8 mouse cellular contexts compared by ENCODE assay signal in genomic region chr1:57612931-57613804, GRCm38 (mm10).
DNase-seq lines count a peak whose midpoint lies in the region; ATAC-seq lines count a peak whose summit lies in the region.

No protein-coding gene starts in this region.

- no peak for ATAC-seq in CD4-positive, CD25-positive, alpha-beta regulatory T cell, adult 4 months
- no peak for ATAC-seq in intestine, embryonic 16.5 days
- peak; percentile 67; the same call in 1 of the 2 replicates for ATAC-seq in midbrain, embryonic 11.5 days (ENCODE audit: low FRiP score)

- no peaks in the 10 kb centered on the region for H3K4me1 ChIP-seq in intestine, embryonic 16.5 days (ENCODE audit: control insufficient read depth, insufficient read depth, low read length)
- peaks cover 10% of the 10 kb centered on the region; the same call in 1 of the 2 replicates for H3K4me1 ChIP-seq in midbrain, embryonic 11.5 days (ENCODE audit: control insufficient read depth, insufficient read depth, low read length)

- DNase-seq in CD4-positive, CD25-positive, alpha-beta regulatory T cell, adult 2 months (ENCODE audit: low read depth, low spot score) = peak; percentile 3
- peak; percentile 61 for DNase-seq in ZHBTc4 (ENCODE audit: low read depth, low spot score)
- DNase-seq in midbrain, embryonic 11.5 days (ENCODE audit: low spot score, missing footprints) = peak; percentile 75
- DNase-seq in B cell, adult 2 months = no peak
- DNase-seq in layer of hippocampus, postnatal 25 days (ENCODE audit: extremely low spot score in 1 of 2, low spot score in 1 of 2) = no peak
- no peak for DNase-seq in ovary, adult 18-20 months (ENCODE audit: low spot score)

- H3K4me2 ChIP-seq in intestine, embryonic 16.5 days (ENCODE audit: low read depth, low read length) = peak overlapping the region; percentile 49
- peak overlapping the region; percentile 1; the same call in 1 of the 2 replicates for H3K4me2 ChIP-seq in midbrain, embryonic 11.5 days

- H3K36me3 ChIP-seq in intestine, embryonic 16.5 days (ENCODE audit: control insufficient read depth, insufficient read depth, low read length) = no peaks in the 10 kb centered on the region
- H3K36me3 ChIP-seq in midbrain, embryonic 11.5 days (ENCODE audit: control insufficient read depth, insufficient read depth, low read length) = no peaks in the 10 kb centered on the region

- no peaks in the 10 kb centered on the region for H3K9me3 ChIP-seq in intestine, embryonic 16.5 days (ENCODE audit: control insufficient read depth, low read length)
- no peaks in the 10 kb centered on the region for H3K9me3 ChIP-seq in midbrain, embryonic 11.5 days (ENCODE audit: control insufficient read depth, low read length)

- H3K4me3 ChIP-seq in intestine, embryonic 16.5 days (ENCODE audit: low read length) = peak overlapping the region; percentile 2; the same call in 1 of the 2 replicates
- H3K4me3 ChIP-seq in midbrain, embryonic 11.5 days (ENCODE audit: low read depth, low read length) = no peak overlapping the region

- H3K27ac ChIP-seq in intestine, embryonic 16.5 days (ENCODE audit: low read length) = no peak overlapping the region
- no peak overlapping the region for H3K27ac ChIP-seq in midbrain, embryonic 11.5 days (ENCODE audit: low read depth, low read length)

- H3K9ac ChIP-seq in intestine, embryonic 16.5 days (ENCODE audit: low read depth, low read length) = no peak overlapping the region
- no peak overlapping the region for H3K9ac ChIP-seq in midbrain, embryonic 11.5 days (ENCODE audit: low read length)

- 27% methylated on average over 17 of the region's 17 CpGs for WGBS in intestine, embryonic 16.5 days
- 17% methylated on average over 17 of the region's 17 CpGs for WGBS in midbrain, embryonic 11.5 days

- no peaks in the 10 kb centered on the region for H3K27me3 ChIP-seq in intestine, embryonic 16.5 days (replicated peaks; ENCODE audit: control insufficient read depth, insufficient read depth, low read length)
- H3K27me3 ChIP-seq in midbrain, embryonic 11.5 days (ENCODE audit: control insufficient read depth, insufficient read depth, low read length) = no peaks in the 10 kb centered on the region

Comparison
In these comparisons a context has a peak if more than half of its experiments do, and no peak if none do; other contexts are left out.
1. DNase-seq: peak in CD4-positive, CD25-positive, alpha-beta regulatory T cell, adult 2 months (single experiment), ZHBTc4 (single experiment) and midbrain, embryonic 11.5 days (single experiment); none in B cell, adult 2 months (0 of 2), layer of hippocampus, postnatal 25 days (0 of 2) and ovary, adult 18-20 months (single experiment).